Mouse (Mus musculus): ENCODE measurements at regions not wholly inside any gene's neighbourhood (a gene's known extent, or its start where the extent isn't known, plus 50 kb on each side); places are given as distances from the start of the nearest gene placed in this dataset.
"Not testable (repeated sequence)": the region's sequence is repeated elsewhere in the genome, so short reads cannot be mapped to it uniquely, and the experiment has no call there.

DNA sequence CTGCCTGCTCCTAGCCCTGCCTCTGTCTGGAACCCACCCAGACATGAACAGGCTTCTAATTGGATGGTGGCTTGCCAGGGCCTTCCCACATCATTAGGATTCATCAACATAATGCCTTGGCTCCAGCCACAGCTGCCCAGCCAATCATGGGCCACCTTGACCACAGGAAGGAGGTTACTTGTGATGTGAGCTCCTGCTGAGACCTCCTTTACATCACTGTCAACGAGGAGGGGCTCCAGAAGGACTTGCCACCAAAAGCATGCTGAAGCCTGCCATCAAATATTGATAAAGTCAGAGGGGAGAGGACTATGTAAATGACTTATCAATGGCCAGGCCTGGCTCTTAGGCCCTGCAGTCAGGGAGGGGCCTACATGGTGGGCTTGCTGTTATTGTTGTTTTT lies 175.6 kb downstream of the Map1s start:
- DNase-seq; intact Hi-C loops (cut with DNase I; ENCODE audit: low total_unique reads): not testable (repeated sequence)

DNA sequence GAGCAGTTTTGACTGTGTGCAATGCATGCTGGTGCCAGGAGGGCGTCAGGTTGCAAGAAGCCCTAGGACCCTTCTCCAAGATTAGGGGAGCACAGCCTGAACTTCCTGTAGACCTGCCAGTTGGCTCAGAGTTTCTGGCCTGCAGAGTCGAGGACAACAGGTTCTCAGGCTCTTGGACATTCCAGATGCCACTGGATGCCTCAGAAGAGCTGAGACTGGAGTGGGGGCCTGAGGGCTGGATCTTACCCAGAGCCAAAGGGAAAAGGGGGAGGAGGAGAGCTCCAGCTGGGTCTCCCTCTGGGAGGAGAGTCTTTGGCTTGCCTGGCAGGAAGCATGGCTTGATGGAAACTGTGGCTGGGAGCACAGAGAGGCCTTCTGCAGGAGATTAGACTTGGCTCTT lies 145.4 kb upstream of the Myo9b start:
- intact Hi-C loops (cut with DNase I; ENCODE audit: low total_unique reads); DNase-seq: not testable (repeated sequence)

DNA sequence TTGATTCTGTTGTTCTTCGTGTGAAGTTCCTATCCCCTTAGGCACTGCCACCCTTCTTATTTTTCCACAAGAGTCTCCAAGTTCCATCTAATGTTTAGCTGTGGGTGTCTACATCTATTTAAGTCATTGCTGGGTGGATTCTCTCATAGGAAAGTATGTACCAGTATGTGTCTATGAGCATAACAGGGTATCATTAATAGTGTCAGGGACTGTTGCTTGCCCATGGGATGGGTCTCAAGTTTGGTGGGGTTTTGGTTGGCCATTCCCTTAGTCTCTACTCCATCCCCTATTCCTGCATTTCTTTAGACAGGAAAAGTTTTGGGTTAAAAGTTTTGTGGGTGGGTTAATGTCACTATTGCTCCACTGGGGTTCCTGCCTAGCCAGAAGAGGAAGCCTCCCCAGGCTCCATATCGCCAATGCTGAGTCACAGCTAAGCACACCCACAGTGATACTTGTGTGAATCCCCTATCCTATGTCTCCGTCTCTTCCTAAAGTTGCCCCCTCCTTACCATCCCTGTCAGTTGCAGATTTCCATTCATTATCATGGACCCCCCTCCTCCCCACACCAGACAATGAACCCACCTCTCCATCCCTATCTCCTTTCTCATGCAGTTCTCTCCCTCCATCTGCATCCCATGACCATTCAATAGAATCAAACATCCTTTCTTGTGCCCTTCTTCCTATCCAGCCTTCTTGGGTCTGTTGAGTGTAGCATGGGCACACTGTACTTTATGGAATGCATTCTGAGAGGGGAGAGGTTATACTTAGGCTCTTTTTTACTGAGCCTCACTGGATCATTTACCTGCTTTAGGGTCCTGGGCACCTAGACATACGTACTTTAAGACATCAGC lies 141.9 kb upstream of the Myo9b start:
- no peak for DNase-seq
- intact Hi-C loops (cut with DNase I; ENCODE audit: low total_unique reads), result loop anchor here (5.0 kb wide), 1 partner anchor 687 kb away; no protein-coding TSS in a partner anchor

DNA sequence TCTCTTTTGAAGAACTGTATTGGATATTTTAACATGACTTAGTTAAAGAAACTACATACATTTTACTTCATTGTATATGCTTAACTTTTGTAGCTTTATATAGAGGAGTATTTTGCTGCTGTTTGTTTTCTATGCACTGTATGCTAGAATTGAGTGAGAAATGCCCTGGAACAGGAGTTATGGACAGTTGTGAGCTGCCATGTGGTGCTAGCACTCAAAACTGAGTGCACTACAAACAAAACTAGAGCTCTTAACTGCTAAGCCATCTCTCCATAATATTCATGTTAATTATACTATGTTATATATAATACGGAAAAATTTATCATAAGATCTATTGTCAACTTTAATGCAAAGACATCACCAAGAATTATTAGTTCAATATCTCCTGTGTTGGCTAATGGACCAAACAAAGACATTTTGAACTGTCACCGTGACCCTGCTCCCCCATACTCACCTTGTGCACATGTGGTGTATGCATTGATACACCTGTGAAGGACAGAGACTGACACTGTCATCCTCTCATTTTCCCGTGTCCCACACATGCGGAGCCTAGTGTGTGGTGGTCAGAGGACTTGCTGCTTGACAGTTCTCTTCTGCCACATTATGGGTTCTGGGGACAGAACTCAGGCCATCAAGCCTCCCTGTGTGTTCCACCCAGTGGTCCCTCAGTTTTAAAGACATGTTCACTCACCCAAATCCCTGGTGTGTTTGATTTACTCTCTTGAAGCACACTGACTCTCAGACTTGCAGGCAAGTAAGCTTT lies 141.0 kb upstream of the Myo9b start:
- intact Hi-C loops (cut with DNase I; ENCODE audit: low total_unique reads), result loop anchor here (5.0 kb wide), 1 partner anchor 686 kb away; no protein-coding TSS in a partner anchor
- DNase-seq, result no peak

DNA sequence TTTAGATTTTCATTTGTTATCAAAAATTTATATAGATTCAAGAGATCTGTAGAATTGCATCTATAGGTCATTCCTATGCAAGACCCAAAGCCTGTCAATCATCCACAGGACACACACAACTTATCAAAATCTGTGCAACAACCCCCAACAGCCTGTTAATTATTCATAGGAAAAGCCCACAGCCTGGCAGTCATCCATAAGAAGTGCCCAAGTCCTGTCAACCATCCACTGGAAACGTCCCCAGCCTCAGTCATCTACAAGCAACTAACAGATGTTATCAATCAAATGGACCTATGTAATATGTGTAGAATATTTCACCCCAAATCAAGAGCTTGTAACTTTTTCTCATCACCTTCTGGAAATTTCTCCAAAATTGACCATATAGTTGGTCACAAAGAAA lies 139.6 kb upstream of the Myo9b start:
- DNase-seq, result not testable (repeated sequence)
- intact Hi-C loops (cut with DNase I; ENCODE audit: low total_unique reads), result loop anchor here (5.0 kb wide), 1 partner anchor 684 kb away; no protein-coding TSS in a partner anchor

DNA sequence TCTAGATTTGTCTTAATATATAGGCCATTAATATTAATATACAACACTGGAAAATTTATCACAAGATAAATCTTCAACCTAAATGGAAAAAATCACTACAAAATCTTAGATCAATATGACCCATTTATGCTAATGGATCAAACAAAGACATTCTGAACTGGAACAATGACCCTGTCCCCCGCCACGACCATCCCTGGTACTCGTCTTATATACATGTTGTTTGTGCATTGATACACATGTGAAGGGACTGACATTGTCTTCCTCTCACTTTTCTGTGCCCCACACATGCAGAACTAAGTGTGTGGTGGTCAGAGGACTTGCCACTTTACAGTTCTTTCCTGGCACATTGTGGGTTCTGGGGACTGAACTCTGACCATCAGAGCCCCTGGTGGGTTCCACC lies 135.4 kb upstream of the Myo9b start:
- intact Hi-C loops (cut with DNase I; ENCODE audit: low total_unique reads); DNase-seq: not testable (repeated sequence)

DNA sequence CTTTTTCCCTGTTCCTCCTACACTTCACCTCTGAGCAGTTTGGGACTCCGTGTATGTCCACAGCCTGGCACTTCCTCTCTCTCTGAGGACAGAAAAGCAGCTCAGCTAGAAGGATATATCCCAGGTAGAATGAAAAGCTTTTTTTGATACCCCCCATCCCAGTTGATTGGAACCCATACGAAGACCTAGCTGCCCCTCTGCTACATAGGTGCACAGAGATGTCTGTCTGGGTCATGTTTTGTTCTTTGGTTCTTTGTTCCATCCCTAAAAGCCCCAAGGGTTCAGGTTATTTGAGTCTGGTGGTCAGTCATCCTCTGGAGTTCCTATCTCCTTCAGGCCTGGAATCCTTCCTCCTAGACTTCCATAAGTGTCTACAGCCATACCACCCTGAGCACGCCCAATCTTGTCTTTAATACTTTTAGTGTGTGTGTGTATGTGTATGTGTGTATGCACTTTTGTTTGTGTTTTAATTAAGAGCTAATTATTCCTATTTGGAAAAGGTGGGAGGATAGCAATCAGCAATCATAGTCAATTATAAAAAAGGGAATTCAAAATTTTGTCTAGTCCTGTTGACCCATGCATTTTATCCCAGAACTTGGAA lies 130.0 kb upstream of the Myo9b start:
- DNase-seq; intact Hi-C loops (cut with DNase I; ENCODE audit: low total_unique reads): not testable (repeated sequence)

DNA sequence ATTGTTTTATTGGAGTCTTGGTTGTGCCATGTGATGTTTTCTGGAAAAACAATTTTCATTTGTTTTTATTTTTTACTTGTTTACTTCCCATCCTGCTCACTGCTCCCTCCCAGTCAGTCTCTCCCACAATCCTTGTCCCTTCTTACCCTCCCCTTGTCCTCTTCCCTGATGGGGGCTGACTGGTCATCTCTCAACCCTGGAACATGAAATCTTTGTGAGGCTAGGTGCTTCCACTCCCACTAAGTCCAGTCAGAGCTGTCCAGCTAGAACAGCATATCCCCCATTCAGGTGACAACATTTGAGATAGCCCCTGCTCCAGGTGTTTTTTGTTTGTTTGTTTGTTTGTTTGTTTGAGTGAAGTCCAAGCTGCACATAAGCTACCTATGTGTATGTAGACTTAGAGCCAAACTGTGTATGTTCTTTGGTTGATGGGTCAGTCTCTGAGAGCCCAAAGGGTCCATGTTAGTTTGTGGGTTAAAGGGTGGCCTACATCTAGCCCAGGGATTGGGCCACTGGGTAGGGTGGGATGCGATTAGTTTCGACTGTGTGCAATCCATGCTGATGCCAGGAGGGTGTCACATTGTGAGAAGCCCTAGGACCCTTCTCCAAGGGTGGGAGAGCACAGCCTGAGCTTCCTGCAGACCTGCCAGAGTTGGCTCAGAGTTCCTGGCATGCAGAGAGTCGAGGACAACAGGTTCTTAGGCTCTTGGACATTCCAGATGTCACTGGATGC lies 100.9 kb upstream of the Myo9b start:
- intact Hi-C loops (cut with DNase I; ENCODE audit: low total_unique reads); DNase-seq: not testable (repeated sequence)

DNA sequence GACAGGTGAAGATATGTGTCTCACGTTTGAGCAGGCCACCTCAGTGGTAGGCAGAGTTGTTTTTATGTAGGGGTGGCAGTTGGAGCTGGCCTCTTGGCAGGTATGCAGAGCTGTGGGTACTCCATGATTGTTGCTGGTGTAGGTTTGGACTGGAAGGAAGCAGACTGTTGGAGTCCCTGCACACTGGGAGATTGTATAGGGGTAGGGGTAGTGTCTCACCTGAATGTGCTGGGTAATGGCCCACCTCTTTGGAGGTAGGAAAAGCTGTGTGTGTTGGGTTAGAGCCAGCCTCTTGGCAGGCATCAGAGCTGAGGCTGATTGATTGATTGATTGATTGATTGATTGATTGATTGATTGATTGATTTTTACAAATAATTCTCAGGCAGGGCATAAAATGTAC lies 79.6 kb upstream of the Myo9b start:
- intact Hi-C loops (cut with DNase I; ENCODE audit: low total_unique reads); DNase-seq: not testable (repeated sequence)

DNA sequence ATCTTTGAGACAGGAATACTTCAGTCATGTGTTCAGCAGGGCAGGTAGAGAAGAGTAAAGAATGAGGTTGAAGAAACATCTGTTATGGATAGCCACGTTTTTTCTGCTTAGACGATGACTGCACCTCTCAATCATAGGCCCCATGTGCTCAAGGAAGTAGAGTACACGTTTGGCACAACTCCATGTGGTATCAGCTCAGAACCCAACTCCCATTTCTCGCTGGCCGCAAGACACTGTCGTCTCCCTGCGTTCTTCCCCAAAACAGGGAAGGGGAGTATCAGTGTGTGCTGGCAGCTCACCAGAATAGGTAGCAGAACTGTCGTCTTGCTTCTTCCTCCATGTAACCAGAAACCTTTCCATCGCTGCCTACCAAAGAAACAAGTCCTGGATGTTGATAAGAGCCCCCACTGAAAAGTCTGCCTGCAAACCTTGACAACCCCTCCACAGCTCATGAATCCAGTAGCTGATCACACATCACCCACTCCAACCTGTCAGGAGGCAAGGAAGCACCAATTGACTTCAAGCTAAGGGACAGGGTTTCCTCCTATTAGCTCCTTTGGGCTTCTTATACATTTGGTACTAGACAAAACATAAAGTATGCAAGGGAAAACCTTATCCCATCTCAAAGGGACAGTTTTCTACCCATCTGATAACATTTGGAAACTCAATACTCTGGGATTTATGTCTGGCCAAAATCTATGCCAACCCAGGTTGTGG lies 77.3 kb upstream of the Myo9b start:
- intact Hi-C loops (cut with DNase I; ENCODE audit: low total_unique reads); DNase-seq: not testable (repeated sequence)

Small RNA genes in the stretch of these regions (microRNA-seq; reads per million reads assigned to microRNA genes)
- 0 reads per million in 2 experiments for gene Gm27628
